Mouse (Mus musculus) heart, embryonic 11.5 days (tissue): Measurements from ENCODE around the gene Gm15319. TPM values are rescaled to one million over a fixed set of nuclear protein-coding genes. Genes with fewer than 3 reads are reported as not detected.
"Not testable (repeated sequence)": the region's sequence is repeated elsewhere in the genome, so short reads cannot be mapped to it uniquely, and the experiment has no call there.

Source experiments
- ATAC-seq: fragments of 200-750 bp; cut with Nextera tagmentation; replicated peaks from 2 replicates; pipeline ENCODE4 v1.8.0; 2017; ENCODE audit warnings: moderate library complexity; ENCODE audit not compliant: insufficient number of reproducible peaks, low FRiP score, low TSS enrichment
- H3K27ac ChIP-seq: fragments of 300-500 bp; sonication (generic); 2 replicates; pipeline ENCODE4 v1.5.1; 2014; ENCODE audit warnings: mild to moderate bottlenecking, low read depth, low read length
- H3K27me3 ChIP-seq: fragments of 300-500 bp; sonication (generic); 2 replicates; pipeline ENCODE4 v1.6.1; 2014; ENCODE audit warnings: mild to moderate bottlenecking, low read length, mixed read lengths; ENCODE audit not compliant: control insufficient read depth, insufficient read depth
- H3K36me3 ChIP-seq: fragments of 300-500 bp; sonication (generic); 2 replicates; pipeline ENCODE4 v1.6.1; 2014; ENCODE audit warnings: mild to moderate bottlenecking, low read length, moderate library complexity, mixed read lengths; ENCODE audit not compliant: control insufficient read depth, insufficient read depth
- H3K4me1 ChIP-seq: fragments of 300-500 bp; sonication (generic); 2 replicates; pipeline ENCODE4 v1.6.1; 2014; ENCODE audit warnings: low read length; ENCODE audit not compliant: control insufficient read depth, insufficient read depth
- H3K4me2 ChIP-seq: fragments of 300-500 bp; sonication (generic); 2 replicates; pipeline ENCODE4 v1.6.1; 2014; ENCODE audit warnings: mild to moderate bottlenecking, moderate library complexity
- H3K4me3 ChIP-seq: fragments of 300-500 bp; sonication (generic); 2 replicates; pipeline ENCODE4 v1.5.1; 2014; ENCODE audit warnings: low read depth, low read length
- H3K9ac ChIP-seq: fragments of 300-500 bp; sonication (generic); 2 replicates; pipeline ENCODE4 v1.6.1; 2014; ENCODE audit warnings: mild to moderate bottlenecking, low read depth, low read length, moderate library complexity
- H3K9me3 ChIP-seq: fragments of 300-500 bp; sonication (generic); replicated peaks from 2 replicates; pipeline ENCODE4 v1.6.1; 2016; ENCODE audit warnings: low read length; ENCODE audit not compliant: control insufficient read depth
- WGBS: fragments of 180-500 bp; shearing (Covaris S2); extraction: QIAGEN DNeasy Blood & Tissue Kit; methylation state at CpG from one replicate; pipeline ENCODE4 v1.1.7; 2014; ENCODE audit not compliant: insufficient replicate concordance; 5-methylcytosine and 5-hydroxymethylcytosine counted together
- polyA plus RNA-seq: library from polyadenylated mRNA; unstranded; fragments of >200 nt; fragmentation: Nextera tagmentation; extraction: Ambion mirVana; gene quantifications from 2 replicates; pipeline ENCODE4 v1.2.1, GENCODE M21; 2014

The Gm15319 gene
- polyA plus RNA-seq, 1 experiment from 2014 or later = 0.11 TPM

- H3K9me3 ChIP-seq, ATAC-seq, H3K36me3 ChIP-seq, H3K27ac ChIP-seq, H3K4me3 ChIP-seq, H3K9ac ChIP-seq, H3K4me1 ChIP-seq, H3K4me2 ChIP-seq, H3K27me3 ChIP-seq: not testable (repeated sequence)
- 91% methylated on average over 2 of the region's 3 CpGs for WGBS
Observed at GRCm38 (mm10) chr8:20381637-20382036, 18.6 kb upstream of the Gm15319 start.

DNA sequence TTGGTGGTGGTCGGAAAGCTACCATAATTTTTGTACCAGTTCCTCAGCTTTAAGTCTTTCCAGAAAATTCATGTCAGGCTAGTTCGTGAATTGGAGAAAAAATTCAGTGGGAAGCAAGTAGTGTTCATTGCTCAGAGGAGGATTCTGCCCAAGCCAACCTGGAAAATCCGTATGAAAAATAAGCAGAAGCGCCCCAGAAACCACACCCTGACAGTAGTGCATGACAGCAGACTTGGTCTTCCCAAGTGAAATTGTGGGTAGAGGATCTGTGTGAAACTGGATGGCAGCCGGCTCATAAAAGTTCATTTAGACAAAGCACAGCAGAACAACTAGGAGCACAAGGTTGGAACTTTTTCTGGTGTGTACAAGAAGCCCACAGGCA is 18.2 kb upstream of the Gm15319 start:
- no CpG with 5 or more reads among the region's 5 CpGs for WGBS
- ATAC-seq, H3K27me3 ChIP-seq: not testable (repeated sequence)

DNA sequence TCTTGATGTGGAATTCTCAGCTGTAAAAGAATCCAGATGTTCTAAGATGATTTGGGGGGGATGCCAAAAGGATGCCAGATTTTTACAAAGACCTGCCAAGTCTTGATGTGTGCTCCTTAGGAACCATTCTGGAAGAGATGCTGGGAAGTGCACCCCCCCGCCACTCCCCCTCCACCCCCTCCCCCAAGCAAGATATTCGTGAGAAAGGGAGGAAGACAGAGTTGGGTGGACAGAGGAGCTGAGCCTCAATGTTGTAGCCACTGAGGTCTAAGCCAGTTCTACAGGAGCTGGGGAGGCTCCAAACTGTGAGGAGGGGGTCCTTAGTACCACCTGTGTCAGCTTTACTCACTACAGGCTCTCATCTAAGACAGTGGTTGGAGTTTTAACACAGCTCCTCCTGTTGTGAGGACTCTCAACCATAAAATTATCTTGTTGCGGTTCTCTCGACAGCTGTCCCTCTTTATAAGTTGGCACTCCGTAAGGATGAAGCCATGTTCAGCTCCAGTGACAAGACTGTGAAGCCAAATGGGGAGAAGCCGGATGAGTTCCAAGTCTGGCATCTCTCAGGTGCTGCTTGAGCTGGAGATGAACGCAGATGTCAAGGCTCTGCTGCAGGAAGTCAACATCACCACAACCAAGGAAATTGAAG is 17.7 kb upstream of the Gm15319 start:
- H3K27me3 ChIP-seq, H3K9ac ChIP-seq, H3K36me3 ChIP-seq, H3K9me3 ChIP-seq, H3K4me2 ChIP-seq, H3K4me1 ChIP-seq, H3K27ac ChIP-seq, H3K4me3 ChIP-seq: not testable (repeated sequence)
- peak; percentile 75 for ATAC-seq
- WGBS = 84% methylated on average over 7 of the region's 7 CpGs

More for the DNA sequence above, 18.2 kb upstream of the Gm15319 start:
- H3K27ac ChIP-seq, H3K4me1 ChIP-seq, H3K9ac ChIP-seq, H3K4me2 ChIP-seq, H3K9me3 ChIP-seq, H3K4me3 ChIP-seq, H3K36me3 ChIP-seq: not testable (repeated sequence)

GRCm38 (mm10) chr8:20379650-20380436 is 16.8 kb upstream of the Gm15319 start:
- H3K9me3 ChIP-seq, H3K4me3 ChIP-seq, H3K4me1 ChIP-seq, H3K27ac ChIP-seq, H3K9ac ChIP-seq, H3K36me3 ChIP-seq, H3K4me2 ChIP-seq, H3K27me3 ChIP-seq: not testable (repeated sequence)
- ATAC-seq = peak; percentile 63
- WGBS = no CpG with 5 or more reads among the region's 4 CpGs

GRCm38 (mm10) chr8:20378786-20379649 is 16.0 kb upstream of the Gm15319 start:
- H3K4me3 ChIP-seq, H3K36me3 ChIP-seq, H3K9ac ChIP-seq, H3K27me3 ChIP-seq, H3K27ac ChIP-seq, H3K9me3 ChIP-seq, H3K4me2 ChIP-seq, H3K4me1 ChIP-seq: not testable (repeated sequence)
- ATAC-seq = peak; percentile 86
- WGBS = 78% methylated on average over 4 of the region's 8 CpGs

DNA sequence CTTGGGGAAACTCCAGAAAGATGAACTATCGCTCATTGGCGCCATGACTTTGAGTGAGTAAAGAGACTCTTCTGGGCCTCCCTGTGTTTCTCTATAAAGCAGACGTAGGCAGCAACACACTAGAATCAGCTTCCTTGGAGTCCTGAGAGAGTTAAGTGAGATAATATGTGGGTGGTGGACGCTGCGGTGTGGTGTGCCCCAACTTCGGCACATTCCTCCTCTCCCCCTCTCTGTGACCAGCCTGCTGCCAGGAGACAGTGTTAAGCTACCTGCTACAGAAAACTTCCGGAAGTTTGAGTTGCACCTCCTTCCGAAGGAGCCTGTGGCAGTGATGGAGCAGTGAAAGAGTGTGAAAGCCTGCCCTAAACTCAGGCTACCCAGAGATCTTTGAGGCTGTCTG is 15.3 kb upstream of the Gm15319 start:
- not testable (repeated sequence) for H3K4me2 ChIP-seq, H3K36me3 ChIP-seq, H3K4me1 ChIP-seq, H3K27me3 ChIP-seq, H3K9me3 ChIP-seq, ATAC-seq, H3K9ac ChIP-seq, H3K4me3 ChIP-seq, H3K27ac ChIP-seq
- 73% methylated on average over 5 of the region's 8 CpGs for WGBS

- H3K4me1 ChIP-seq, H3K9me3 ChIP-seq: not testable (repeated sequence)
- no CpG with 5 or more reads among the region's 3 CpGs for WGBS
Observed at GRCm38 (mm10) chr8:20375698-20376097, 12.7 kb upstream of the Gm15319 start.

DNA sequence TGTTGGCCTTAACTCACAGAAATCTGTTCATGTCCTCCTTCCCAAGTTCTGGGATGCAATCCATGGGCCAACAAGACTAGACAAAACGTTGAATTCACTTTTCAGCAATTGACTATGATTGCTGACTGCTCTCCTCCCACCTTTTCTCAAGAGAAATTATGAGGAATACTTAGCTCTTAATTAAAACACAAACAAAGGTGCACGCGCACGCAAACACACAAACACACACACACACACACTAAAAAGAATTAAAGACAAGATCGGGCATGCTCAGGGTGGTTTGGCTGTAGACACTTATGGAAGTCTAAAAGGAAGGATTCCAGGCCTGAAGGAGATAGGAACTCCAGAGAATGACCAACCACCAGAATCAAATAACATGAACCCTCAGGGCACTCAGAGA is 6.6 kb downstream of the Gm15319 start:
- not testable (repeated sequence) for H3K4me2 ChIP-seq, H3K9ac ChIP-seq, H3K4me1 ChIP-seq, H3K27ac ChIP-seq, H3K36me3 ChIP-seq, H3K27me3 ChIP-seq, H3K9me3 ChIP-seq, H3K4me3 ChIP-seq, ATAC-seq
- WGBS = 69% methylated on average over 5 of the region's 5 CpGs

More at GRCm38 (mm10) chr8:20375698-20376097, 12.7 kb upstream of the Gm15319 start:
- H3K27me3 ChIP-seq, H3K9ac ChIP-seq, H3K36me3 ChIP-seq, H3K27ac ChIP-seq, H3K4me2 ChIP-seq, H3K4me3 ChIP-seq, ATAC-seq: not testable (repeated sequence)
